Mouse (Mus musculus) adrenal gland, postnatal 10 days (tissue): ENCODE measurements around the gene Vma21. TPM values are rescaled to one million over a fixed set of nuclear protein-coding genes. Genes with fewer than 3 reads are reported as not detected.

ENCODE experiments used
- DNase-seq: peaks from one replicate; pipeline ENCODE4 v3.0.0; 2021; ENCODE audit warnings: mixed read lengths
- long read RNA-seq, 2 experiments: library from polyadenylated mRNA; stranded (forward); transcript quantifications; one replicate each; pipeline ENCODE4 v2.0.0; 2021
- total RNA-seq, 2 experiments: library from RNA; stranded (reverse); gene quantifications; 2 replicates each; pipeline ENCODE4 v1.2.3; 2021

Vma21 gene
- 10 to 100 TPM; 34.1 to 40.8 TPM for total RNA-seq
- long read RNA-seq, experiment 1, full-length matches to known transcripts, result 57 of 60 reads
- long read RNA-seq, experiment 1, partial matches to known transcripts, result 1 of 60 reads
- long read RNA-seq, experiment 1, other reads (novel, unspliced or antisense), result 2 of 60 reads
- long read RNA-seq, experiment 2, full-length matches to known transcripts, result 33 of 37 reads
- long read RNA-seq, experiment 2, partial matches to known transcripts, result 1 of 37 reads
- long read RNA-seq, experiment 2, other reads (novel, unspliced or antisense), result 3 of 37 reads

DNA sequence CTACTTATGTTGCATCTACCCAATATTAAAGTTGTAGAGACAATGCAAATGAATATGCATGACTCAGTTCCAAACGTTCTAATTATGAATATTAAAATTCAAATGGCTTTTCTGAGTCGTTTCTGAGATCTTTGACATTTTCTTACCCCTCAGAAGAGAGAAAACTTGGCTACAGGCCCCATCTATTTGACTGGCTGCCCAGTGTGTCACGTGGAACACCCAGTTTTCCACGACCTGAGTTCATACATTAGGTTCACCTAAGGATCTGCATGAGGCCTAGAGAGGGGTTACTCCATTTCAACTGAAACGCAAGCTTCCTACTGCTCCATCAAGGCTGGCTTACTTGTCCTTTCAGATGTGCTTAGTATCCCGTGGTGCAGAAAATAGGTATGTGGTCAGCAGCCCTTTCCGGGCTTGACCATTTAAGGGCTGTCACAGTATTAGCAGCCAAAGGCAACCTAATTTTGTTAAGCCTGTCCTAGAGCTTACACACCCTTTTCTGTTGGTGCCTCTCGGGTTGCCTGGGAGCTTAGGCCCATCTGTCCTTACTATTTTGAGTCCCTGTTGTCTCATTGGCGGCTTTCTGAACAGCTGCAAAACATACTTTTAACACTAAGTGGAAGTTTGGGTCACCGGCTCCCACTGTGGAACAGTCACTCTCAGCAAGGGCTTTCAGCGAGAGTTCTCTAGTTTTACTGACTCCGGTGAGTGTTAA is at the start of gene Vma21:
Gene Vma21 (plus strand): TSS at position 294 of the 715 bp plus-strand sequence.
- peak; percentile 7 for DNase-seq

DNA sequence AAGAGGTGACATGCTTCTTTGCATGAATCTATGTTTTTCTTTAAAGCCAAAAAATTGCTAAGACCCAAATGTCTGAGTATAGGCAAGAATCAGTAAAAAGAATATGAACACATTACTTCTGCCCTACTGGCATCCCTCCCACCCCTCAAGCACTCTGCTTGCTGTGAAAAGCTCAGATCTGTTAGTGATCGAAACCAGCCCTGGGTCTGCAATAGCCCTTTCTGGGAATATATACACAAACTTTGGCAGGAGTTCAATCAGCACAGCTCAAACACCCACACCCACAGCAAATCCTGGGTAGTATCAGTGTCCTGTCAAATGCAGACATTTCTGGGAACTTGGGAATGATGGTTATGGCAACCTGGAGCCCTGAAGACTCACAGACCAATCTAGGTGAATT is 47.8 kb upstream of the Vma21 start:
- no peak for DNase-seq

DNA sequence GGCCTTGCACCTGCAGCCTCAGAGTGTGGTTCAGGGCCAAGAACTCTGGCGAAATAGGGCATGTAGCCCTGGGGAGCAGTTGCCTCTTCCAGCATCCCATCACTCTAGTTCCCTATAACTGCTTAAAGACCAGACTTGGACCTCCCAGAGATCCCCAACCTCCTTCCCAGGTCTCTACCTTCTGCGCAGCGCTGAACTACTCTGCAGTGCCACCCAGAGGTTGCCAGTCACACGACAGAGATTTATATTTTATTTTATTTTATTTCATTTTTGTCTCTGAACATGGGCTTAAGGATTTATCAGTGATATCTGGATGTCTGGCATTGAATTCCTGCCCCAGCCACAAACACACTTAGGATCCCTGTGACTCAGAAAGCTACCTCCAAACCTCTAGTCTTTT is 24.6 kb upstream of the Vma21 start:
- peak; percentile 1 for DNase-seq

DNA sequence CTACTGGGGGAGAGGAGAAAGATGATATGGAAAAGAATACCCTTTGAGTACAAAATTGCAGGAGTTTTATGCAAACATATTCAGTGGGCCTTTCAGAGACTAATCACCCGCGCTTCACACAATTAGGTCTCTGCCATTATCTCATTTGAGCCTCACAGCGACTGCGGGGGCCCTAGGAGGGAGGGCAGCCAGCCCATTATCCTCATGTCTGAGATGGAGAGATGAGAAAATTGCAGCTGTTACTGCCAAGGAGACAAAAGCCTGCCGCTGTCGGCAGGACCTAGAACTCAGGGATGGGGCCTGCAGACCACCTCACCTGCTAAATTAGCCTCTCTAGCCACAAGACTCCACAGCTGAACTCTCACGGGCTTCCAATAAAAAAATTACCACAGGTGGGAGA is 18.0 kb upstream of the Vma21 start:
- DNase-seq, result no peak

DNA sequence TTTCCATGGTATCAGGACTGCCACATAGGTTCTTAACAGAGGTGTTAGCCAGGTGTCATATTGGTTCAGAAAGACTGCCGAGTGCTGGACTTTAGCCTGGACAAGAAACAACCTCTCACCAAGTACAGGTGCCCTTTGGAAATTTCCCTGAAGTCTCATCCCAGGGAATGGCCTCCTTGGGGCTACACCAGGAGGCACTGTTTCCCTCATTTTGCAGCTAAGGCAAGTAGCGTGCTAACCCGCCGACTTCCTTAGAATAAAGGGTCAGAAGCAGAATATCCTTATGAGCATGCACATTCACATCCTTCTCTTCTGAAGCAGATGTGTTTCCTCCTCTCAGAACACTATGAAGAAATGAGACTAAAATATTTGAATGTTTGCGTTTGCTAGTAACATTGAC is 16.8 kb upstream of the Vma21 start:
- DNase-seq, result peak; percentile 14

DNA sequence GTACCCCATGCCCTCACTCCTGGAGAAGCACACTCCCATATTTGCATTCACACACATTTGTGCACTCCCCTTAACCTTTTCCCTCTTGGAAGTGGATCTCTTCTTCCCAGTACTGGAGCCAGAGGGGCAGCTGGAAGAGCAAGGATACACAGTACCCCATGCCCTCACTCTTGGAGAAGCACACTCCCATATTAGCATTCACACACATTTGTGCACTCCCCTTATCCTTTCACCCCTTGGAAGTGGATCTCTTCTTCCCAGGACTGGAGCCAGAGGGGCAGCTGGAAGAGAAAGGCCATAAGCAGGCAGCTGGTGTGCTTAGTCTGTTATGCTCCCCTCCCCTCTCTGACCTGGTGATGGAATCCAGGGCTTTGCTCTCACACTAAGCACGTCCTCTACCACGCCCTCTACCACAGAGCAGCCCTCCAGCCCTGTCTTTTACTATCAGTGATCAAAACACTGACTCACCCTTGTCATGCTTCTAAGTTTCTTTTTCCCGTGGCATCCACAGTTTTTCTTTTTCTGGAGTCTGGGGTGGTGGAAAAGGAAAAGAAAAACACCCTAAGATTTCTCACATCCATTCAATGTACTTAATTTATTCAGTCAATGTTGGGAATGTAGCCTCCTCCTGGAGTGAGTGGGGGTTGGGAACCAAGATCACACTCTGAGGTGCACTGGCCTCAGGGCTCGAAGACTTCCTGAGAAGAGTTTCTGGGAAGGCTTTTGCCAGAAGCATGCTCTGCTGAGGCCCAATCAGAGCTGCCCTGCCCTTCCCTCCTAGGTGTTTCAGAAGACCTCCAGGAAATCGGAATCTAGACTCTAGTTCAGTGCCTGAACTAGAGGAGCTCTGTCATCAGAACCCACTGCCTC is 3.5 kb upstream of the Vma21 start:
- no peak for DNase-seq

DNA sequence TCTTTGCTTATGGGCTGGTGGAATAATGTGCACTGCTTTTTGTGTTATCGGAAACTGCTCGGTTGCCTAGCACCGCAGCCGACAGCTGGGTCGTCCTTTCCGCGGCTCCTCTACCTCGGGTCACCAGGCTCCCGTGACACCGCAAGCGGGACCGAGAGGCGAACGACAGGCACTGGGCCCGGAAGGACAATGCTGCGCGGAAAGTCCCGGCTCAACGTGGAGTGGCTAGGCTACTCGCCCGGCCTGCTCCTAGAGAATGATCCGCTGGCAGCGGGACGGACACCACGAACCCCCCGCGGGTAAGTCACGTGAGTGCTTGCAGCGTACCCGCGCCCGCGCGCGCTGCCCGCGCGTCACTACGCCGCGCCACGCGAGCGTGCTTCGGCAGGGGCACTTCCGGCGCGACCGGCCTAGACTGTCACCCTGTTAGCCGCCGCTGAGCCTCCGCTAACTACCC is 705 bp downstream of the Vma21 start:
- DNase-seq, result peak; percentile 89

DNA sequence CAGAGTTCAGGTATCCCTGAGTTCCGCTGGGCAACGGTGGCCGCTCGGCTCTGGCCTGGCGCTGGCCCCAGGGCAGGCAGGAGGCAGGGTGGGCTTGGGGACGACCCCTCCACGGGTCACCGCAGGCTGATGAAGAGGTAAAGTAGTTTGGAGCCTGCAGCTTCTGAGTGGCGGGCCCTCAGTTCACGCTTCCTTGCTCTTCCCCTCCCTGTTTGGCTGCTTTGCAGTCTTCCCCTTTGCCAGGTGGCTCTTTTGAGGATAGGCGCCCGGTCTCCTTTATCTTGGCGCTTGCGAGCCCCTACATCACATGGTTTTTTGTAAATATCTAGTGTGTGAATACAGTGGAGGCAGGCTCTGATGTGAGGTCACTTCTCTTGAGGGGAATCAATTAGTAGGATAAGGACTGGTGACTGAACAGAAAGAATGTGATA is 1.2 kb downstream of the Vma21 start:
- no peak for DNase-seq

DNA sequence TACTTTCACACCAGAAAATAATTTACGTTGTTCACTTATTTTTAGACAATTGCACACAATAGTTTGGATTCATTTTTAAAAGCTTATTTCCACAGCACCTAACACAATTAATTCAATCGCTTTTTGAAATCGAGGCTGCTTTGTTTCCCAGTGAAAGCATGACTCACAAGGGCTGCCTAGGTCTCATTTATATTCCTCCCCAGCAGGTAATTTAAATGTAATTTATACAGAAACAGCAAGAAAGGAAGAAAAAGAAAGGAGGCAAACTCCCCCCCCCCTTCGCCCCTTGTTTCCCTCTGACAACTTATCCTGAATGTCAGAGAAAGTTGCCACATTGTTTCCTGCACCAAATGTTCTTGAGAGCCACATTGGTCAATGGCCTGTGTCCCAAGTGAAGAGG is 23.2 kb downstream of the Vma21 start:
- DNase-seq, result no peak

DNA sequence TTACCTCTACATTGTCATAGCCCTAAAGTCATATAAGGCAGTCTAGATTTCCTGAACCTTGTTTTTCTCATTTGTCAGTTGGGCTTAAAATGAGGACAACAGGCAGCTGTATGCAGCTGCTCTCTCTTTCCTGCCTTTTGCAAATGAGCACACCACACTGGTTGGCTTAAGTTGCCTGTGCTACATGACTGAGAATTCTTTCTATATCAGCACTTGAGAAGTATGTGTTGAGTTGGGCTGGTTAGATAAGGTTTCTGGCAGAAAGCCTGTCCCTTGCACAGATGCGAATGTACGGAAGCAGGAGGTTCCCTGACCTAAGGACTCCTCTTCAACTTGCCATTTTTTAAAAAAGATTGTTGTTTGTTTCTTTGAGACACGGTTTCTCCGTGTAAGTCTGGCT is 31.0 kb downstream of the Vma21 start:
- no peak for DNase-seq

DNA sequence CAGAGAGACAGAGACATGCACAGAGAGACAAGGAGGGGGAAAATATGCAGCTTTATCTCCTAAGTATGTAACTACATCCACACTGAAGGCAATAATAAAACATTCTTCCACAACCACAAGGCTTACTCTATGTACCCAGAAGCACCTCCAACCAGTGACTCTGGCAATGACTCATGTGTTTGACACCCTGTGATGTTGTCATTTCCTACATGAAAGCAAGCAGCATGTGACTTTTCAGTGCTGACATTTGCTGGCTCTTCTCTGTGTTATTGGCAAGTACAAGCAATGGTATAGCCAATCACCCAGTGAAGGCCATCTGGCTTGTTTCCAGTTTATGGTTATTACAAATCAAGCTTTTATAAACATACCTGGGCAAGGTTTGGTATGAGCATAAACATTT is 38.1 kb downstream of the Vma21 start:
- no peak for DNase-seq

Other genes starting within 250 kb of the Vma21 start
- gene Gpr50, start 152.3 kb upstream of the Vma21 start, total RNA-seq, result under 1 TPM; 0.24 to 0.36 TPM
- gene Gm1141, start 105.1 kb downstream of the Vma21 start, total RNA-seq, result under 1 TPM; 0.15 to 0.42 TPM
- gene Prrg3, start 146.7 kb downstream of the Vma21 start, total RNA-seq, result 10 to 100 TPM; 25.9 to 31.0 TPM
- under 1 TPM in 1 of 2 experiments, not detected in 1; 0.30 TPM for gene Fate1, start 157.1 kb downstream of the Vma21 start, total RNA-seq
- under 1 TPM; 0.09 to 0.39 TPM for gene Cnga2, start 175.9 kb downstream of the Vma21 start, total RNA-seq